Mouse (Mus musculus) ES-E14 (cell line): ENCODE measurements around the gene 5730596B20Rik.

Experiments used
- HCFC1 ChIP-seq: IDR thresholded peaks from 2 replicates; pipeline ENCODE4 v1.6.1; 2012; ENCODE audit warnings: low read length, inconsistent platforms, borderline replicate concordance; ENCODE audit not compliant: insufficient read depth
- MAFK ChIP-seq: IDR thresholded peaks from 2 replicates; pipeline ENCODE4 v1.6.1; 2014; ENCODE audit warnings: mild to moderate bottlenecking, low read depth, low read length, inconsistent platforms; ENCODE audit not compliant: insufficient read depth

DNA sequence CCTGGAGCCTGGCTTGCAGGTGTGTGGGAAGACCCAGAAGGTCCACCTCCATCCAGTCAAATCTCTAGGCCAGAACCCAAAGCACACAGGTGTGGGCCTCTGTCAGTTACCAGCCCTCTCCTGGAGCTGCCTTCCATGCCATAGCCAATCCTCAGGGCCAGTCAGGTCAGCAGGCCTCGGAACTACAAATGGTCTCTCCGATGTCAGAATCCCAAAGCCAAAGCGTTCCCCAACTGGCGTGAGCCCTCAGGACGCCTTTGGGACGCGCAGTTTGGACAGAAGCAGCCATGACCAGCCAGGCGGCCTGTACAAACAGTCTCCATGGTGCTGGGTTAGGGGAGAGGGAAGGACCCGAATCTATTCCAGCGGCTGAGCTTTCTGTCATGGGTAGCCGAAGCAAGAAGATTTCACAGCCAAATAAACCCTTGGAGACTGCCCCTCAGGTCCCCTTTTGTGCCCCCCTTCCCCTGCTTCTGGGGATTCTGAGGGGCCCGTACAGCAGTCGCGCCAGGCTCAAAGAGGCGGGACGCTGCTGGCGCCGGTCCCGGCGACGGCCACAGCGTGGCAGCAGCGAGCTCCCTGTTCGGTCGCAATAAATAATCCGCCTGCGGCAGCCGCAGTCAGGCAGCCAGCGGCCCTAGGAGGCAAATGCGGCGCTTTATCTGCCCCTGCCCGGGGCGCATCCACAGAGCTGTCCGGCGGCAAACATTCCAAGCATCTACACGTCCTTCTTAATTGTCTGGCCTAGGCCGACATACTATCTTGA is 34.1 kb downstream of the 5730596B20Rik start:
- TF ChIP-seq HCFC1 (no peak), MAFK (no peak)
